Mouse (Mus musculus) heart, embryonic 10.5 days (tissue): ENCODE data around the gene Pgs1. TPM values are rescaled to one million over a fixed set of nuclear protein-coding genes. Genes with fewer than 3 reads are reported as not detected.
A peak's percentile ranks its signal among the peaks of the same experiment; 100 is the strongest.

Experiments used
- DNase-seq: peaks from one replicate; pipeline ENCODE4 v3.0.0-alpha.2; 2017; ENCODE audit warnings: low spot score
- H3K27ac ChIP-seq: fragments of 300-500 bp; sonication (generic); 2 replicates; pipeline ENCODE4 v1.5.1; 2016; ENCODE audit warnings: mild to moderate bottlenecking
- H3K27me3 ChIP-seq: fragments of 300-500 bp; sonication (generic); 2 replicates; pipeline ENCODE4 v1.6.1; 2016; ENCODE audit warnings: mild to moderate bottlenecking; ENCODE audit not compliant: poor library complexity, insufficient read depth, severe bottlenecking
- H3K36me3 ChIP-seq: fragments of 300-500 bp; sonication (generic); 2 replicates; pipeline ENCODE4 v1.6.1; 2016; ENCODE audit warnings: mild to moderate bottlenecking, moderate library complexity
- H3K4me1 ChIP-seq: fragments of 300-500 bp; sonication (generic); 2 replicates; pipeline ENCODE4 v1.6.1; 2016; ENCODE audit warnings: mild to moderate bottlenecking
- H3K4me3 ChIP-seq: fragments of 300-500 bp; sonication (generic); 2 replicates; pipeline ENCODE4 v1.5.1; 2016; ENCODE audit warnings: mild to moderate bottlenecking, moderate library complexity
- H3K9me3 ChIP-seq: fragments of 300-500 bp; sonication (generic); 2 replicates; pipeline ENCODE4 v1.6.1; 2016; ENCODE audit warnings: mild to moderate bottlenecking, moderate library complexity
- WGBS: fragments of 180-500 bp; shearing (Covaris S2); methylation state at CpG from one replicate; pipeline ENCODE4 v1.1.7; 2016; 5-methylcytosine and 5-hydroxymethylcytosine counted together
- polyA plus RNA-seq: library from polyadenylated mRNA; unstranded; fragments of >200 nt; fragmentation: Nextera tagmentation; extraction: Ambion mirVana; gene quantifications from 2 replicates; pipeline ENCODE4 v1.2.1, GENCODE M21; 2016

Gene Pgs1
- 34.0 and 38.5 TPM in 2 replicates for polyA plus RNA-seq

GRCm38 (mm10) chr11:117986126-117987031 is at the start of gene Pgs1:
Gene Pgs1, plus strand, starts transcription at chr11:117986292.
- Histone ChIP-seq H3K36me3 (no peaks in the 10 kb centered on the region), H3K4me1 (peaks cover 46% of the 10 kb centered on the region), H3K9me3 (no peaks in the 10 kb centered on the region), H3K4me3 (peak within 1 kb of the TSS; percentile 100), H3K27me3 (no peaks in the 10 kb centered on the region), H3K27ac (peak within 1 kb of the TSS; percentile 92)
- WGBS = 6% methylated on average over 51 of the region's 51 CpGs
- peak; percentile 94 for DNase-seq

GRCm38 (mm10) chr11:117939004-117939730 is 46.9 kb upstream of the Pgs1 start:
- no peak for DNase-seq
- Histone ChIP-seq H3K36me3 (no peaks in the 10 kb centered on the region), H3K4me3 (no peak overlapping the region), H3K4me1 (peaks cover 64% of the 10 kb centered on the region), H3K27ac (peak overlapping the region; percentile 82; the same call in 1 of the 2 replicates), H3K27me3 (peaks cover 53% of the 10 kb centered on the region), H3K9me3 (no peaks in the 10 kb centered on the region)
- 59% methylated on average over 4 of the region's 4 CpGs for WGBS

- 4% methylated on average over 7 of the region's 7 CpGs for WGBS
- 0 out of 2 replicates have a peak overlapping the region, but pooled peaks have one; percentile 3 for H3K4me3 ChIP-seq
- DNase-seq = peak; percentile 90
Measured at GRCm38 (mm10) chr11:117939741-117940285, 46.3 kb upstream of the Pgs1 start.

GRCm38 (mm10) chr11:117940881-117941280 is 45.2 kb upstream of the Pgs1 start:
- WGBS = 89% methylated on average over 6 of the region's 6 CpGs
- DNase-seq = no peak
- no peaks in the 10 kb centered on the region for H3K36me3 ChIP-seq

More at GRCm38 (mm10) chr11:117939741-117940285, 46.3 kb upstream of the Pgs1 start:
- H3K9me3 ChIP-seq = no peaks in the 10 kb centered on the region
- H3K4me1 ChIP-seq = peaks cover 64% of the 10 kb centered on the region
- H3K36me3 ChIP-seq = no peaks in the 10 kb centered on the region
- H3K27ac ChIP-seq = peak overlapping the region; percentile 82
- H3K27me3 ChIP-seq = peaks cover 46% of the 10 kb centered on the region

GRCm38 (mm10) chr11:117941325-117941834 is 44.7 kb upstream of the Pgs1 start:
- peaks cover 56% of the 10 kb centered on the region for H3K4me1 ChIP-seq
- WGBS = 82% methylated on average over 8 of the region's 8 CpGs
- no peak for DNase-seq
- H3K36me3 ChIP-seq = no peaks in the 10 kb centered on the region
- H3K4me3 ChIP-seq = no peak overlapping the region
- peak overlapping the region; percentile 82 for H3K27ac ChIP-seq
- H3K27me3 ChIP-seq = peaks cover 43% of the 10 kb centered on the region
- no peaks in the 10 kb centered on the region for H3K9me3 ChIP-seq

More at GRCm38 (mm10) chr11:117940881-117941280, 45.2 kb upstream of the Pgs1 start:
- Histone ChIP-seq H3K9me3 (no peaks in the 10 kb centered on the region), H3K4me3 (no peak overlapping the region), H3K27ac (peak overlapping the region; percentile 82), H3K27me3 (peaks cover 46% of the 10 kb centered on the region), H3K4me1 (peaks cover 61% of the 10 kb centered on the region)

DNA sequence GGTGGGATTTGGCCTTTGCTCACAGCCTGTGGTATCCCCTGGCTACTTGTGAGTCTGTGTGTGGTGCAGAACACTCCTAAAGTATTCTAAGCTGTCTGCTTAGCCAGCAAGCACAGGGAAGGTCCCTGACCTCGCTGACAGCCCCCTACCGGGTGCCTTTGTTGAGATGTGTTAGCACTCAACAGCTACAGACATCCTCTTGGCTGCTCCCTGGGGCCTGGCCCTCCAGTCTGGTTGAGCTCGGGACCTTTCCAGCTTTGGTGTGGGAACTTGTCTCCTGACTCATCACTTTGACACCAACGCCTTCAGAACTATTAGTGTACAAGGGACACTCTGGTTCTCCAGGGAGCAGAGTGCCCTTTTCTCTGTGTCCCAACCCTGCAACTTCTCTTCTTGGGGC is 44.2 kb upstream of the Pgs1 start:
- H3K36me3 ChIP-seq = no peaks in the 10 kb centered on the region
- H3K27ac ChIP-seq = peak overlapping the region; percentile 56; the same call in 1 of the 2 replicates

DNA sequence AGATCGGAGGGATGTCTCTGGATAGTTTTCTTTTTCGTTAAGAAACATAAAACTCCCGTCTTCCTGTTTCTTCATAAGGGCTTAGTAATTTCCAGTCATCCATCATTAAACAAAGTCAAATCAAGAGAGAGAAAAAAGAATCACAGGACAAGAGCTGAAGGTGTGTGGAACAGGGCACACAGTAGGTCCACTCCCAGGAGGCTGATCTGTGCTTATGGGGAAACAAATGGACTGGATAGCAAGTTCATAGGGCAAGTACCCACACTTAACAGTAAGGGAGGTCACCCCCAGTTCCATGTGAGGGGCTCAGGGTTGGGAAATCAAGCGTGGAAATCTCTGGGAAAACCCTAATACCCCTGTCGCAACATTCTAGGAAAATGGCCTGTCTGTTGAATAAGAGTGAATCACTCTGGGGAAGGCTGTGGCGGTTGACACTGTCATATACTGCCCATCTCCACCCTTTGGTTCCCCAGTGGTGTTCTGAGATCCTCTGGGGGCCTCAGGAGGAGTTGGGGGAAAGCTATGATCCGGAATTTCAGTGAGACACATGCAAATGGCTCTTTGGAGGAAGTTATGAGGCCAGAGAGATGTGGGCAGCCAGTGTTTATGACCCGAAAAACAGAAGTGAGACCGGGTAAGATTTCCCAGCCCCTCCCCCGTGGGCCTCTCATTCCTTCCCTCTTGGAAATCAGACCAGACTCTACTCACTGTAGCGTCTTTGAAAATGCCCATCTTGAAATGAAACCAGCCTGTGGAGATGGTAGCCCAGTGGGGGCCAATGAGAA is 39.7 kb upstream of the Pgs1 start:
- Histone ChIP-seq H3K4me1 (peaks cover 42% of the 10 kb centered on the region), H3K27ac (no peak overlapping the region), H3K9me3 (no peaks in the 10 kb centered on the region), H3K27me3 (peaks cover 28% of the 10 kb centered on the region; the same call in 1 of the 2 replicates), H3K36me3 (no peaks in the 10 kb centered on the region), H3K4me3 (no peak overlapping the region)
- WGBS = 82% methylated on average over 11 of the region's 11 CpGs
- no peak for DNase-seq

More for the DNA sequence above, 44.2 kb upstream of the Pgs1 start:
- Histone ChIP-seq H3K4me3 (no peak overlapping the region), H3K27me3 (peaks cover 43% of the 10 kb centered on the region), H3K4me1 (peaks cover 52% of the 10 kb centered on the region), H3K9me3 (no peaks in the 10 kb centered on the region)
- WGBS = 15% methylated on average over 4 of the region's 4 CpGs
- no peak for DNase-seq

DNA sequence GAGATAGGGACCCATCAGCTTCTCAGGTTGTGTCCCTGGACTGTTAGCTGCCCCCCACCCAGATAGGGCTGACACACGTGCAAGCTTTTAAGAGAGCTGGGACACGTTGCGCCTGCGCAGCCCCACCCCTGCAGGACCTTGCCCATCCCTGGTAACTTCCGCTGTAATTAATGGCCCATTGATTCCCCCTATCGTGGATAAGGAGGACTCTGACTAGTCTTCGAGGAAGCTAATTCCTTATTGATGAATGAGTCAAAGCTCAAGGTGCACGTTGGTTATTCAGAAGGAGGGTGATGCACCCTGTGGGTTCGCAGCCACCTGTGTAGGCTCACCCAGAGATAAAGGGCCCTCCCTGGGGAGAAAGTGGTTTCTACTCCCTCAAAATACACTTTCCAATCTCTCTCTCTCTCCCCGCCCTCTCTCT is 39.1 kb upstream of the Pgs1 start:
- H3K36me3 ChIP-seq = no peaks in the 10 kb centered on the region
- peaks cover 34% of the 10 kb centered on the region; the same call in 1 of the 2 replicates for H3K27me3 ChIP-seq
- H3K9me3 ChIP-seq = no peaks in the 10 kb centered on the region
- peaks cover 42% of the 10 kb centered on the region for H3K4me1 ChIP-seq
- no peak overlapping the region for H3K4me3 ChIP-seq
- DNase-seq = no peak
- H3K27ac ChIP-seq = no peak overlapping the region
- WGBS = 72% methylated on average over 10 of the region's 10 CpGs

- no peaks in the 10 kb centered on the region for H3K36me3 ChIP-seq
- peaks cover 49% of the 10 kb centered on the region for H3K4me1 ChIP-seq
- H3K27me3 ChIP-seq = peaks cover 42% of the 10 kb centered on the region; the same call in 1 of the 2 replicates
- peak overlapping the region; percentile 63 for H3K4me3 ChIP-seq
- peak overlapping the region; percentile 91 for H3K27ac ChIP-seq
- H3K9me3 ChIP-seq = no peaks in the 10 kb centered on the region
- DNase-seq = peak; percentile 95
- WGBS = 1% methylated on average over 49 of the region's 49 CpGs
Measured at GRCm38 (mm10) chr11:117949392-117950091, 36.5 kb upstream of the Pgs1 start.

GRCm38 (mm10) chr11:117951391-117951790 is 34.7 kb upstream of the Pgs1 start:
- Histone ChIP-seq H3K9me3 (no peaks in the 10 kb centered on the region), H3K4me1 (peaks cover 54% of the 10 kb centered on the region), H3K27ac (peak overlapping the region; percentile 44; the same call in 1 of the 2 replicates), H3K27me3 (peaks cover 44% of the 10 kb centered on the region; the same call in 1 of the 2 replicates), H3K36me3 (no peaks in the 10 kb centered on the region), H3K4me3 (no peak overlapping the region)
- no peak for DNase-seq
- 77% methylated on average over 6 of the region's 6 CpGs for WGBS

DNA sequence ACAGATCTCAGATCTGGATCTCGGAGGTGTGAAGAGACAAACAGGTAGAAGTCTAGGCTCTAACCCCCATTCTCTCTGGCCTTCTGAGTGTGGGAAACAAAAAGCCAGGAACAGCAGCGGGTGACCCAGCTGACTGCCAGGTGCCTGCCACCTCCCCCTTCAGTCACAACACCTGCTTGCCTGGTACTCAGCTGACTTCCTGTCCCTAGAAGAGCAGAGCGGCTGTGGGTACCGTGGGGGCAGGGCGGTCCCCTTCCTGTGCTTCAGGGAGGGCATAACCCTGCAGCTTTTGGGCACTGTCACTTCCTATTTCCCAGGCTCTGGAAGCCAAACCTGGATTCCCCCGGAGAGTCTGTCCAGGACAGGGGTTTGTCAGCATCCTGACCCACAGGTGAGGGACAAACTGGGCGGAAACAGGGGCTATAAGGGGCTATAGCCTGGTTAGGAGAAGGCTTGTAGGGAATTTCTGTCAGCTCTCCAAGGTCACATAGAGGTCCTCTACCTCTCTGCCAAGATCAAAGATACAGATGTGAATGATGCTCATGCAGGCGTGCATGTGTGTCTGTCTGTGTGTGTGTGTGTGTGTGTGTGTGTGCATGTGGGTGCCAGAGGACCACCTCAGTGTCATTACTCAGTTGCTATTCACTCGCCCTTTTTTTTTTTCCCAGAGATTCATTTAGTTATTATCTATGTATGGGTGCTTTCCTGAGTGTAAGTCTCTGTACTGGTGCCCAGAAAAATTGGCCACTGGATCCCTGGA is 33.7 kb upstream of the Pgs1 start:
- no peak for DNase-seq
- WGBS = 59% methylated on average over 9 of the region's 9 CpGs
- H3K27ac ChIP-seq = no peak overlapping the region

More for the DNA sequence above, 33.7 kb upstream of the Pgs1 start:
- Histone ChIP-seq H3K27me3 (peaks cover 37% of the 10 kb centered on the region; the same call in 1 of the 2 replicates), H3K4me1 (peaks cover 54% of the 10 kb centered on the region), H3K4me3 (no peak overlapping the region), H3K36me3 (no peaks in the 10 kb centered on the region), H3K9me3 (no peaks in the 10 kb centered on the region)
